Mouse (Mus musculus) pancreas, adult 10 weeks (tissue): ENCODE measurements around the gene Ermard. TPM values are rescaled to one million over a fixed set of nuclear protein-coding genes. Genes with fewer than 3 reads are reported as not detected.

Experiments used
- polyA plus RNA-seq: library from polyadenylated mRNA; stranded (reverse); fragments of 350-450 nt; fragmentation: Illumina TruSeq; extraction: RNeasy Lipid Tissue Mini Kit (QIAGEN cat#74804); gene quantifications from one replicate; pipeline ENCODE4 v1.2.3, GENCODE M21; 2015; ENCODE audit warnings: low read depth, low replicate concordance; ENCODE audit not compliant: insufficient read depth

The Ermard gene
- 16.9 TPM for polyA plus RNA-seq

GRCm38 (mm10) chr17:15041175-15041729, at the start of gene Ermard, which contains the start of the genes Tcte3 and Gm3448:
Ermard (plus strand) TSS chr17:15041208.
Tcte3 (minus strand) TSS chr17:15041488.
Gm3448 (minus strand) TSS chr17:15041537.

GRCm38 (mm10) chr17:15009706-15010413, 31.1 kb upstream of the Ermard start, which contains the start of gene Gm3435:
Gm3435 (plus strand) TSS chr17:15010176.

Other genes with a start within 250 kb of the Ermard start
- gene Wdr27, start 98.0 kb upstream of the Ermard start, polyA plus RNA-seq = not detected
- gene 1600012H06Rik, start 98.0 kb upstream of the Ermard start, polyA plus RNA-seq = 7.4 TPM
- gene Phf10, start 79.9 kb upstream of the Ermard start, polyA plus RNA-seq = 34.1 TPM
- gene 9030025P20Rik, start 62.7 kb upstream of the Ermard start, polyA plus RNA-seq = 3.9 TPM
- gene Gm3417, start 62.4 kb upstream of the Ermard start, polyA plus RNA-seq = not detected
- gene Gm3435, start 31.0 kb upstream of the Ermard start, polyA plus RNA-seq = 4.2 TPM
- not detected for gene Tcte3, start 280 bp downstream of the Ermard start, polyA plus RNA-seq
- 0.59 TPM for gene Gm3448, start 329 bp downstream of the Ermard start, polyA plus RNA-seq